Mouse (Mus musculus) olfactory bulb, adult 2 months (tissue): ENCODE results near the gene Defb47.

Source experiments
- CTCF ChIP-seq: fragments of 200-500 bp; IDR thresholded peaks from 2 replicates; pipeline ENCODE4 v1.5.1; 2012; ENCODE audit warnings: low read depth, mild to moderate bottlenecking, low read length, moderate library complexity; ENCODE audit not compliant: insufficient read depth
- POLR2A ChIP-seq: fragments of 200-500 bp; IDR thresholded peaks from 2 replicates; pipeline ENCODE4 v1.6.1; 2012; ENCODE audit warnings: mild to moderate bottlenecking, low read depth, low read length, moderate library complexity; ENCODE audit not compliant: insufficient read depth

DNA sequence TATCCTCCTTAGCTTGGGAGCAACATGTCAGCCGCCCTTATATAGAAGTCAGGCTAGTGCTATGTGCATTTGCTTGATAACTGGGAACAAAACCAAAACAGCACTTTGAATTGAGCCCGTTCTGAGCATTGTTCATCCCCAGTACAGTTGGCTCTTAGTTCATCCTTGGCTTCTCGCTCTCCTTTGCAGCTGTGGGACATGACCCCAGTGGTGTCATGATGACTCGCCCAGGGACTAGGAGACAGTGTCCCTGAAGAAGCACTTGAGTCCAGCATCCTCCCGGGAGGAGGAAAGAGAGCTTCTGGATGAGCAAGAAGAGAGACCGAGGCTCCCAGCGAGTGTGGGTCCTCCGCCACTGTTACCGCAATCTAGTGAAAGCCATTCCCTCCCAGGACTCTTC lies 41.8 kb upstream of the Defb47 start:
- no peak for TF ChIP-seq CTCF
- no peak for TF ChIP-seq POLR2A
